Mouse (Mus musculus): ENCODE measurements around the gene Bsg. TPM values are rescaled to one million over a fixed set of nuclear protein-coding genes. Genes with fewer than 3 reads are reported as not detected.
"Not testable (repeated sequence)": the region's sequence is repeated elsewhere in the genome, so short reads cannot be mapped to it uniquely, and the experiment has no call there.

Bsg gene
- polyA plus RNA-seq, 1 experiment from 2014 or later, result 980 TPM

GRCm38 (mm10) chr10:79754856-79755516 lies 50.7 kb downstream of the Bsg start, which contains the start of gene Fgf22:
TSS of gene Fgf22 (plus strand) at chr10:79755076.
- 5% methylated on average over 36 of the region's 36 CpGs for WGBS (ENCODE audit: insufficient replicate concordance)
- Histone ChIP-seq H3K4me2 (peak within 1 kb of the TSS; percentile 64), H3K36me3 (replicated peaks) (peaks cover 37% of the 10 kb centered on the region), H3K9ac (no peak within 1 kb of the TSS; the same call in 1 of the 2 replicates), H3K27ac (replicated peaks) (no peak within 1 kb of the TSS), H3K4me1 (replicated peaks) (peaks cover 11% of the 10 kb centered on the region), H3K27me3 (peaks cover 13% of the 10 kb centered on the region; the same call in 1 of the 2 replicates), H3K9me3 (replicated peaks) (no peaks in the 10 kb centered on the region), H3K4me3 (replicated peaks) (peak within 1 kb of the TSS; percentile 33)
- ATAC-seq (ENCODE audit: insufficient read depth), result peak; percentile 74

DNA sequence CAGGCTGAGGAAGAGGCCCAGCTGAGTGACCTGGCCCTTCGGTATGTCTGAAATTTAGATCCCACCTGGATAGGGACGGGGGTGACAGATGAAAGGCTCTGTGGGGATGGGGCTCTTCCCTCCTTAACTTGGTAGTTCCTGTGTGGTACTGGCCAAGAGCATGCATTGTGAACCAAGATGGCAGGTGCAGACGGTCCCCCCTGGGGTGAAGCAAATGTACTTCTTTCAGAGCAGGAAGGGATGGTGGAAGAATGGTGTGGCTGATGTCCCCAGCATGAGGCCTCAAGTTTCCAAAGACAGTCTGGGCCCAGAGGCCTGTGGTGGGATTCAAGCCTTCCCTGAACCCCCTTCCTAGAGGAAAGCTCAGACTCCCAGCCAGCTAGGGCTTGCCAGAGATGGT lies 51.6 kb downstream of the Bsg start:
- Histone ChIP-seq H3K4me1 (replicated peaks) (peaks cover 11% of the 10 kb centered on the region), H3K36me3 (replicated peaks) (peaks cover 45% of the 10 kb centered on the region)

GRCm38 (mm10) chr10:79756660-79757059 lies 52.4 kb downstream of the Bsg start:
- no peak for ATAC-seq (ENCODE audit: insufficient read depth)
- Histone ChIP-seq H3K27me3 (peaks cover 13% of the 10 kb centered on the region; the same call in 1 of the 2 replicates), H3K4me1 (replicated peaks) (peaks cover 11% of the 10 kb centered on the region), H3K9ac (no peak overlapping the region), H3K36me3 (replicated peaks) (peaks cover 53% of the 10 kb centered on the region), H3K4me2 (no peak overlapping the region), H3K9me3 (replicated peaks) (no peaks in the 10 kb centered on the region), H3K4me3 (replicated peaks) (no peak overlapping the region), H3K27ac (replicated peaks) (no peak overlapping the region)
- WGBS (ENCODE audit: insufficient replicate concordance), result 79% methylated on average over 24 of the region's 24 CpGs

More for the DNA sequence above, 51.6 kb downstream of the Bsg start:
- ATAC-seq (ENCODE audit: insufficient read depth), result no peak
- 68% methylated on average over 3 of the region's 3 CpGs for WGBS (ENCODE audit: insufficient replicate concordance)
- peaks cover 13% of the 10 kb centered on the region; the same call in 1 of the 2 replicates for H3K27me3 ChIP-seq
- no peaks in the 10 kb centered on the region for H3K9me3 ChIP-seq (replicated peaks)
- no peak overlapping the region for H3K27ac ChIP-seq (replicated peaks)
- no peak overlapping the region for H3K9ac ChIP-seq
- no peak overlapping the region for H3K4me2 ChIP-seq
- no peak overlapping the region for H3K4me3 ChIP-seq (replicated peaks)

DNA sequence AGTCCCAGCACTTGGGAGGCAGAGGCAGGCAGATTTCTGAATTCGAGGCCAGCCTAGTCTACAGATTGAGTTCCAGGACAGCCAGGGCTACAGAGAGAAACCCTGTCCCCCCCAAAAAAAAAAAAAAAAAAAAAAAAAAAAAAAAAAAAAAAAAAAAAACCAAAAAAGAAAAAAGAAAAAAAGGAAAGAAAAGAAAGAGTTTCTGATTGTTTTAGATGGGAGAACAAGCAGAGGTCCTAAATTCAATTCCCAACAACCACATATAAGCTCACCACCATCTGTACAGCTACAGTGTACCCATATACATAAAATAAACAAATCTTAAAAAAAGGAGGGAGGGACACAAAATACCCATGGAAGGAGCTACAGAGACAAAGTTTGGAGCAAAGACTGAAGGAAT lies 55.4 kb downstream of the Bsg start:
- H3K27me3 ChIP-seq, result peaks cover 13% of the 10 kb centered on the region; the same call in 1 of the 2 replicates
- not testable (repeated sequence) for H3K27ac ChIP-seq (replicated peaks); H3K9ac ChIP-seq; H3K4me3 ChIP-seq (replicated peaks); H3K9me3 ChIP-seq (replicated peaks); H3K4me2 ChIP-seq; ATAC-seq (ENCODE audit: insufficient read depth)
- WGBS (ENCODE audit: insufficient replicate concordance), result 64% methylated on average over 1 of the region's 1 CpGs
- peaks cover 64% of the 10 kb centered on the region for H3K36me3 ChIP-seq (replicated peaks)
- H3K4me1 ChIP-seq (replicated peaks), result peaks cover 24% of the 10 kb centered on the region

DNA sequence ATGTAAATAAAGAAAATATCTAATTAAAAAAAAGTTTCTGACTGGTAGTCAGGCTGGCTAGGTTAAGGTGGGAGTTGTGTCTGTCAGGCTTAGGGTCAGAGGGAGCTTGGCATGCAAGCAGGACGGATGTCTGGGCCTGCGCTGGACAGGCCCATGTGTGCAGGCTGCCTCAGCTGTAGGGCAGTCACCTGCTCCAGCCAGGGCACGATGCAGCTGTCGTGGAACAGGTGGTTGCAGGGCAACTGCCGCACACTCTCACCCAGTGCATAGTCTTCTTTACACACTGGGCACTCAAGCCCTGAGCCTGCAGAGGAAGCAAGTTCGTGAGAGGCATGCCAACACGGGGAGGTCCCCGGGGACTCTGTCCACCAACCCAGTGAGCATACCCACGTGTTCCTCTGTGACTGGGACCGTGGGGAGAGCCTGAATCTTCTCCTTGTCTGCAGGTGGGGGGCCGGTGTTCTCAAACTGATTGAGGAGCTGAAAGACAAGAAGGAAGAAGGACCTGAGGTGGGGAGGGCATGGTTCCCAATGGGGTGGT lies 56.4 kb downstream of the Bsg start:
- Histone ChIP-seq H3K9me3 (replicated peaks) (no peaks in the 10 kb centered on the region), H3K27me3 (peaks cover 3% of the 10 kb centered on the region; the same call in 1 of the 2 replicates), H3K36me3 (replicated peaks) (peaks cover 64% of the 10 kb centered on the region), H3K27ac (replicated peaks) (no peak overlapping the region), H3K4me1 (replicated peaks) (peaks cover 25% of the 10 kb centered on the region), H3K4me2 (no peak overlapping the region), H3K4me3 (replicated peaks) (no peak overlapping the region), H3K9ac (no peak overlapping the region)
- WGBS (ENCODE audit: insufficient replicate concordance), result 78% methylated on average over 11 of the region's 11 CpGs
- no peak for ATAC-seq (ENCODE audit: insufficient read depth)

Other genes starting within 250 kb of the Bsg start
- not detected in 2 replicates for gene Vmn2r83, start 235.8 kb upstream of the Bsg start, polyA plus RNA-seq (2015; fragmentation: Nextera tagmentation; extraction: Ambion mirVana)
- gene Plpp2, start 170.7 kb upstream of the Bsg start, polyA plus RNA-seq (2015; fragmentation: Nextera tagmentation; extraction: Ambion mirVana), result 21.5 and 26.9 TPM in 2 replicates
- gene Mier2, start 149.3 kb upstream of the Bsg start, polyA plus RNA-seq (2015; fragmentation: Nextera tagmentation; extraction: Ambion mirVana), result 9.9 and 13.3 TPM in 2 replicates
- not detected in 2 replicates for gene Theg, start 117.2 kb upstream of the Bsg start, polyA plus RNA-seq (2015; fragmentation: Nextera tagmentation; extraction: Ambion mirVana)
- not detected in 2 replicates for gene C2cd4c, start 90.5 kb upstream of the Bsg start, polyA plus RNA-seq (2015; fragmentation: Nextera tagmentation; extraction: Ambion mirVana)
- 0.08 and 0.10 TPM in 2 replicates for gene Shc2, start 66.6 kb upstream of the Bsg start, polyA plus RNA-seq (2015; fragmentation: Nextera tagmentation; extraction: Ambion mirVana)
- gene Odf3l2, start 58.8 kb upstream of the Bsg start, polyA plus RNA-seq (2015; fragmentation: Nextera tagmentation; extraction: Ambion mirVana), result not detected in 2 replicates
- 0.26 TPM in 1 of 2 replicates, not detected in the other for gene Madcam1, start 39.9 kb upstream of the Bsg start, polyA plus RNA-seq (2015; fragmentation: Nextera tagmentation; extraction: Ambion mirVana)
- gene Tpgs1, start 35.1 kb upstream of the Bsg start, polyA plus RNA-seq (2015; fragmentation: Nextera tagmentation; extraction: Ambion mirVana), result 21.4 and 23.1 TPM in 2 replicates
- 105 and 107 TPM in 2 replicates for gene Cdc34, start 22.3 kb upstream of the Bsg start, polyA plus RNA-seq (2015; fragmentation: Nextera tagmentation; extraction: Ambion mirVana)
- gene Gzmm, start 15.5 kb upstream of the Bsg start, polyA plus RNA-seq (2015; fragmentation: Nextera tagmentation; extraction: Ambion mirVana), result 0.15 and 0.37 TPM in 2 replicates
- 0.02 TPM in 1 of 2 replicates, not detected in the other for gene Hcn2, start 12.1 kb downstream of the Bsg start, polyA plus RNA-seq (2015; fragmentation: Nextera tagmentation; extraction: Ambion mirVana)
- 15.6 and 17.7 TPM in 2 replicates for gene Polrmt, start 42.1 kb downstream of the Bsg start, polyA plus RNA-seq (2015; fragmentation: Nextera tagmentation; extraction: Ambion mirVana)
- gene Fgf22, start 50.6 kb downstream of the Bsg start, polyA plus RNA-seq (2015; fragmentation: Nextera tagmentation; extraction: Ambion mirVana), result 0.07 TPM in 1 of 2 replicates, not detected in the other
- 39.6 and 42.0 TPM in 2 replicates for gene Rnf126, start 62.5 kb downstream of the Bsg start, polyA plus RNA-seq (2015; fragmentation: Nextera tagmentation; extraction: Ambion mirVana)
- gene Fstl3, start 72.8 kb downstream of the Bsg start, polyA plus RNA-seq (2015; fragmentation: Nextera tagmentation; extraction: Ambion mirVana), result 0.71 and 1.0 TPM in 2 replicates
- gene Prss57, start 86.5 kb downstream of the Bsg start, polyA plus RNA-seq (2015; fragmentation: Nextera tagmentation; extraction: Ambion mirVana), result 7.0 and 7.1 TPM in 2 replicates
- gene Palm, start 89.1 kb downstream of the Bsg start, polyA plus RNA-seq (2015; fragmentation: Nextera tagmentation; extraction: Ambion mirVana), result 8.8 and 9.2 TPM in 2 replicates
- gene Misp, start 116.5 kb downstream of the Bsg start, polyA plus RNA-seq (2015; fragmentation: Nextera tagmentation; extraction: Ambion mirVana), result 0.50 TPM in 2 replicates
- gene Ptbp1, start 149.9 kb downstream of the Bsg start, polyA plus RNA-seq (2015; fragmentation: Nextera tagmentation; extraction: Ambion mirVana), result 120 and 133 TPM in 2 replicates
- 112 and 131 TPM in 2 replicates for gene Prtn3, start 170.0 kb downstream of the Bsg start, polyA plus RNA-seq (2015; fragmentation: Nextera tagmentation; extraction: Ambion mirVana)
- 5.8 and 6.1 TPM in 2 replicates for gene Plppr3, start 170.1 kb downstream of the Bsg start, polyA plus RNA-seq (2015; fragmentation: Nextera tagmentation; extraction: Ambion mirVana)
- gene Elane, start 181.8 kb downstream of the Bsg start, polyA plus RNA-seq (2015; fragmentation: Nextera tagmentation; extraction: Ambion mirVana), result 211 and 227 TPM in 2 replicates
- gene Cfd, start 186.4 kb downstream of the Bsg start, polyA plus RNA-seq (2015; fragmentation: Nextera tagmentation; extraction: Ambion mirVana), result not detected in 2 replicates
- gene Med16, start 204.4 kb downstream of the Bsg start, polyA plus RNA-seq (2015; fragmentation: Nextera tagmentation; extraction: Ambion mirVana), result 16.4 and 18.0 TPM in 2 replicates
- not detected in 2 replicates for gene Gm26602, start 206.4 kb downstream of the Bsg start, polyA plus RNA-seq (2015; fragmentation: Nextera tagmentation; extraction: Ambion mirVana)
- 0.32 and 0.37 TPM in 2 replicates for gene Kiss1r, start 212.5 kb downstream of the Bsg start, polyA plus RNA-seq (2015; fragmentation: Nextera tagmentation; extraction: Ambion mirVana)
- 52.4 and 55.6 TPM in 2 replicates for gene R3hdm4, start 216.7 kb downstream of the Bsg start, polyA plus RNA-seq (2015; fragmentation: Nextera tagmentation; extraction: Ambion mirVana)
- gene Arid3a, start 222.6 kb downstream of the Bsg start, polyA plus RNA-seq (2015; fragmentation: Nextera tagmentation; extraction: Ambion mirVana), result 6.1 and 7.4 TPM in 2 replicates

Measured in liver, embryonic 15.5 days (tissue).